Mouse (Mus musculus) liver, postnatal 0 days (tissue): ENCODE measurements at regions not wholly inside any gene's neighbourhood (a gene's known extent, or its start where the extent isn't known, plus 50 kb on each side); places are given as distances from the start of the nearest gene placed in this dataset.

Experiments used
- CTCF ChIP-seq: sonication (generic); IDR thresholded peaks from 2 replicates; pipeline ENCODE4 v1.5.1; 2016; ENCODE audit warnings: antibody characterized with exemption, low read depth
- EP300 ChIP-seq: IDR thresholded peaks from 2 replicates; pipeline ENCODE4 v1.6.1; 2016; ENCODE audit warnings: antibody characterized with exemption, low read depth, mild to moderate bottlenecking

DNA sequence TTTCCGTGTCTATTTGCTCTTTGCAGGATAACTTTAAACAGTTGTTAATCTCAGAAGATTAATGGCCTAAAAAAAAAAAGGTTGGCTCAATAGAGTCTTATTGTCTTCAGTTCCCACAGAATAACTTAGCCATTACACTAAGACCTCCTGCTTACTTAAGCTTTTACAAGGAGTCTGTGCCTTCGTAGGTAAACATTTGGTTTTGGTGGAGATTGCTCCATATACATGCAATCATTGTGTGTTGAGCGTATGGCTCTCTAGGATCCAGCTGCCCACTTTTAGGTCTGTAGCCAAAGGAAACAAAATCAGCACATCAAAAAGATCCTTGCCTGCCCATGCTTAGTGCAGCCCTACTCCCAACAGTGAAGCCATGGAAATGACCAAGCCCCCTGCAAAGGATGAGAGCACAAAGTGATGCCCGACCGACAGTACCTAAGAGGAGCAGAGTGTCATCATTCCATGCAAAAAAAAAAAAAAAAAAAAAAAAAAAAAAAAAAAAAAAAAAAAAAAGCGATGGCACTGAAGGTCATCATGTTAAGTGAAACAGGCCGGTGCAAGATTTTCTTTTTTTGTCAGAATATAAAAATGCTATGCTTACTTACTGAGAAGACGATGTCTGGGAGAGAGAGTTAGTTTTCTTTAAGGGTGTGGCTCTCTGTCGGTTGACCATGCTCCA lies 90.2 kb downstream of the Edn1 start:
- TF ChIP-seq CTCF: no peak
- TF ChIP-seq EP300: no peak
